Mouse (Mus musculus): ENCODE measurements around the gene Senp1.
A peak's percentile ranks its signal among the peaks of the same experiment; 100 is the strongest.

The Senp1 gene

DNA sequence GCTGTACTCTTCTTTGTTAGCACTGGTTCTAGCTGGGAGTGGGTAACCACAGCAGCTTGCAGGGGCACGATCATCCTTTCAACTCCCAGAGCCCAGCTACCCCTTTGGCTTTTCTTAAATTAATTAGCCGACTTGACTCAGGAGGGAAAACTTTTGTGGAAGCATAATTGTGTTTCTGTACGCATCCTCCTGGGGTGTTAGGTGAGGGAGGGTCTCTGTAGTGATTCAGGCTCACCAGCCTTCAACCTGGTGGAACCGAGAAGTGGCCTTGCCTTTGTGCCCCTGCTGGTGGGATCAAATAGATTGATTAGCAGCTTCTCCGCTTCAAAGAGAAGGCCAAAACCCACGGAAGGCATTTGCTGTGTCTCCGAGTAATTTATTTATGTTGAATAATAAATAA, 93.6 kb downstream of the Senp1 start:
- DNase-seq, result no peak

DNA sequence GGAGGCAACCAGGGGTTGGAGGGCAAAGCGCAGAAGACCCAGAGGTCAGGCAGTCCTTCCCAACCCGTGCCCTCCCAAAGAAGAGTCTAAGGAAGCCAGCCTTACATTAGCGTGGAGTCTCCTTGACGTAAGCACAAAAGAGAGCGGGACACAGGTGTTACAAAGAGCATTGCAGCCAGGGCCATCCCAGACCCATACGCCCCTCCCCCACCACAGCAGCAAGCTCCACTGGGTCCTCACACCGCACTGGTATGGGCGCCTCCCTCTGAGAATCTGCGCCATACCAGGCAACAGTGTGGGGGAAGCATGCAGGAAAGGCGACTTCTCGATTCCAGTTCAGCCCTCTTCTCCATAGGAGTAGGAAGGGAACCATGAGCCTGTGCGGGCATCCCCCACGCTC, 94.0 kb downstream of the Senp1 start:
- DNase-seq, result no peak

- DNase-seq, result no peak
These were observed 96.8 kb downstream of the Senp1 start for GRCm38 (mm10) chr15:97996716-97997256.

- peak; percentile 82 to 83 for DNase-seq
These were observed 100.7 kb downstream of the Senp1 start for GRCm38 (mm10) chr15:97992712-97993286.

DNA sequence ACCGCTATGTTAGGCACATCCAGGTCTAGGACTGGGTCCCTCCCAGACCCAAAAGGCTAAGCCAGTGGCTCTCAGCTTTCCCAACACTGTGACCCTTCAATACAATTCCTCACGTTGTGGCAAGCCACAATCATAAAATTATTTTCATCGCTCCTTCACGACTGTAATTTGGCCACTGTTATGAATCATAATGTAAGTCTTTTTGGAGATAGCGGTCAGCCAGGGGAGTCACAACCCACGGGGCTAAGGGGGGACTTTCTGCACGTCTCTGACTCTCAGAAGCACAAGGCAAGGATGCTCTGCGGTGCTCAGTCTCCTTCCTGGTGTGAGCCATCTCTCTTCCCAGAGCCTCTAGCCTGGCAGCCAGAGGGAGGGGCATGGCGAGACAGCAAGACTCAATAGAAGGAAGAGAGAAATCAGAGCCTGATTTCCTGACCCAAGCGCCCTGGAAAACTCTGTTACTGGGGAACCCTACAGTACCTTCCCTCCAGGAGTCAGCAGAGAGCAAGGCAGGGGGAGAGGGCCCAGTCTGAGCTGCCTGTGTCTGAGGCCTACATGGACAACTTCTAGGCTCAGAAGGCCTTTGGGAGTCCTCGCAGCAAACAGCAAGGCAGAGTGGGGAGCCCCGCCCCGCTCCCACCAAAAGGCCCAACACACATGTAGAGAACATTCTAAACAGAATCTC, 101.4 kb downstream of the Senp1 start:
- no peak for DNase-seq

DNA sequence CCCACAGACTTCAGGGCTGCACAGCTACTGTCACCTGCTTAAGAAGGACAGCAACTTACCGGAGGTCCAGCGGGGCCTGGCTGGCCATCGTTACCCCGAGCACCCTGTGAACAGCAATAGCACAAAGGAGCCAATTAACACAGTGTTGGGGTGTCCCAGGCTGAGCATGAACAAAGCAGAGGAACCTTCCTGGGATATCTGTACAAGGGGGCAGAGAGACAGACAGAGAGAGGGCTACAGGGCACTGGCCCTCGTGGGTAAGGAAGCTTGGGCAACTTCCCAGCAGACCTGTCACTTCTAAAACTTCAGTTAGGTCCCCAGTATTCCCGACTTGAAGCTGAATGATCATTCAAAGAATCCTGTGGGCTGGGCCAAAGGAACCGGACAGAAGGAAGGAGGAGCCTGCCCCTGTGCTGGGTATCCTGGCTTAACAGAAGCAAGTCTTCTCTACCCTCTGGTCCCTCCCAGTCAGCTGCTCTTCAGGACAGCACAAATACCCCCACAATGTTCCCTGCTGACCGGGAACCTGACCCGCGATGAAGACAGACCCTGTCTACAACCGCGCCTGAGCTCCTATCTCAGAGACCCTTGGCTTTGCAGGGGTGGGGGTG, 102.2 kb downstream of the Senp1 start:
- DNase-seq, result no peak

DNA sequence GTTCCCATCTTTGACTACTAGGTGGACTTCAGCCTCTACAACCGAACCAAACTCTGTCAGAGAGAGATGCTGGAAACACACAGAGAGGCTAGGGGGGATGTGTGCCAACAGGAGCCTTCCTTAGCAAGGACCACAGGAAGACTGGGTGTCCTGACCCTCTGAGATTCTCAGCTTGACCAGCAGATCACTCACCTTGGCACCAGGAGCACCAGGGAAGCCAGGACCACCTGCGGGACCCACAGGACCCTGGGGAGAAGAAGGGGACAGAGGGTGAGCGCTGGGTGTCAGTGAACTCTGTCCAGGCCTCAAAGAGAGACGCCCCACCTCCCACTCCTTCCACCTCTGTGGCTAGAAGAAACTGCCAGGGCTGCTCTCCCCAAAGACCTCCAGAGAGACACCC, 102.8 kb downstream of the Senp1 start:
- DNase-seq, result no peak

GRCm38 (mm10) chr15:97990124-97990523, 103.4 kb downstream of the Senp1 start:
- no peak for DNase-seq

DNA sequence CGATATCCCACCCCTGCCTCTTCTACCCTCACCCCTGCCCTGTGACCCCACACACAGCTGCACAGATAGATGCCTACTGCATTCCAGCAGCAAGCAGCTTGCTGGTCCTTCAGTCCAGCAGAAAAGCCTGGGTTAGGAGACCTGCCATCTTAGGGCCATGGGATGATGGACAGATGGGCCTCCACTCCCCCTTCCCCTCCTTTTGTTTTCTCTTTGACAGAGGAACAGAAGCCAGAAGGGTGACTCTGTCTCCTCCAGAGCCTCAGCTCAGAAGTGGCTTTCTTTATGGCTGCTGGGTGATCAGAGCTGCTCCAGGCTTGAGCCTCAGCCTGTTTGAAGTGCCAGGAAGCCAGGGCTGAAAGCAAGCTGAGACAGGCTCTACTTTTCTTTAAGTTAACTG, 104.0 kb downstream of the Senp1 start:
- no peak for DNase-seq

Measured in kidney, adult 8-10 months (tissue).